Mouse (Mus musculus): ENCODE measurements around the gene Thrb. TPM values are rescaled to one million over a fixed set of nuclear protein-coding genes. Genes with fewer than 3 reads are reported as not detected.

Thrb gene
- polyA plus RNA-seq, 2 experiments, result 1.3 to 3.9 TPM

GRCm38 (mm10) chr14:18020128-18020527 is 360.1 kb downstream of the Thrb start:
- DNase-seq (ENCODE audit: low spot score), result no peak
- Histone ChIP-seq H3K4me2 (replicated peaks; ENCODE audit: low read depth, low read length, severe bottlenecking) (no peak overlapping the region), H3K4me1 (ENCODE audit: control insufficient read depth, insufficient read depth, low read length) (no peaks in the 10 kb centered on the region), H3K9ac (ENCODE audit: low read depth, low read length, severe bottlenecking) (no peak overlapping the region), H3K4me3 (replicated peaks; ENCODE audit: low read length) (no peak overlapping the region), H3K36me3 (ENCODE audit: control insufficient read depth, insufficient read depth, low read length) (no peaks in the 10 kb centered on the region), H3K27me3 (ENCODE audit: control insufficient read depth, insufficient read depth, low read length) (no peaks in the 10 kb centered on the region), H3K27ac (replicated peaks; ENCODE audit: low read depth, low read length) (no peak overlapping the region), H3K9me3 (ENCODE audit: control insufficient read depth, low read length) (no peaks in the 10 kb centered on the region)
- WGBS, result 78% methylated on average over 4 of the region's 4 CpGs
- no peak for TF ChIP-seq POLR2A (IDR thresholded peaks at IDR 0.05; ENCODE audit: borderline replicate concordance, extremely low read depth, insufficient read depth, insufficient read length)
- no peak for ATAC-seq (ENCODE audit: low FRiP score, low read depth)

GRCm38 (mm10) chr14:18020636-18021035 is 360.6 kb downstream of the Thrb start:
- Histone ChIP-seq H3K27ac (replicated peaks; ENCODE audit: low read depth, low read length) (no peak overlapping the region), H3K9me3 (ENCODE audit: control insufficient read depth, low read length) (no peaks in the 10 kb centered on the region), H3K36me3 (ENCODE audit: control insufficient read depth, insufficient read depth, low read length) (no peaks in the 10 kb centered on the region), H3K4me2 (replicated peaks; ENCODE audit: low read depth, low read length, severe bottlenecking) (no peak overlapping the region), H3K4me1 (ENCODE audit: control insufficient read depth, insufficient read depth, low read length) (no peaks in the 10 kb centered on the region), H3K27me3 (ENCODE audit: control insufficient read depth, insufficient read depth, low read length) (no peaks in the 10 kb centered on the region), H3K9ac (ENCODE audit: low read depth, low read length, severe bottlenecking) (no peak overlapping the region), H3K4me3 (replicated peaks; ENCODE audit: low read length) (no peak overlapping the region)
- ATAC-seq (ENCODE audit: low FRiP score, low read depth), result no peak
- DNase-seq (ENCODE audit: low spot score), result no peak
- TF ChIP-seq POLR2A (IDR thresholded peaks at IDR 0.05; ENCODE audit: borderline replicate concordance, extremely low read depth, insufficient read depth, insufficient read length), result no peak
- WGBS, result 87% methylated on average over 3 of the region's 3 CpGs

GRCm38 (mm10) chr14:18021726-18022125 is 361.7 kb downstream of the Thrb start:
- TF ChIP-seq POLR2A (IDR thresholded peaks at IDR 0.05; ENCODE audit: borderline replicate concordance, extremely low read depth, insufficient read depth, insufficient read length), result no peak
- H3K9me3 ChIP-seq (ENCODE audit: control insufficient read depth, low read length), result no peaks in the 10 kb centered on the region
- no peak overlapping the region for H3K4me3 ChIP-seq (replicated peaks; ENCODE audit: low read length)
- H3K4me1 ChIP-seq (ENCODE audit: control insufficient read depth, insufficient read depth, low read length), result no peaks in the 10 kb centered on the region
- H3K4me2 ChIP-seq (replicated peaks; ENCODE audit: low read depth, low read length, severe bottlenecking), result no peak overlapping the region
- no peak overlapping the region for H3K9ac ChIP-seq (ENCODE audit: low read depth, low read length, severe bottlenecking)
- H3K36me3 ChIP-seq (ENCODE audit: control insufficient read depth, insufficient read depth, low read length), result no peaks in the 10 kb centered on the region
- 54% methylated on average over 2 of the region's 2 CpGs for WGBS
- H3K27ac ChIP-seq (replicated peaks; ENCODE audit: low read depth, low read length), result no peak overlapping the region
- ATAC-seq (ENCODE audit: low FRiP score, low read depth) (no peak), DNase-seq (ENCODE audit: low spot score) (no peak)
- no peaks in the 10 kb centered on the region for H3K27me3 ChIP-seq (ENCODE audit: control insufficient read depth, insufficient read depth, low read length)

GRCm38 (mm10) chr14:18022351-18022750 is 362.3 kb downstream of the Thrb start:
- H3K4me3 ChIP-seq (replicated peaks; ENCODE audit: low read length), result no peak overlapping the region
- H3K36me3 ChIP-seq (ENCODE audit: control insufficient read depth, insufficient read depth, low read length), result no peaks in the 10 kb centered on the region
- DNase-seq (ENCODE audit: low spot score) (no peak), ATAC-seq (ENCODE audit: low FRiP score, low read depth) (no peak)
- TF ChIP-seq POLR2A (IDR thresholded peaks at IDR 0.05; ENCODE audit: borderline replicate concordance, extremely low read depth, insufficient read depth, insufficient read length), result no peak
- H3K9me3 ChIP-seq (ENCODE audit: control insufficient read depth, low read length), result no peaks in the 10 kb centered on the region
- no peaks in the 10 kb centered on the region for H3K27me3 ChIP-seq (ENCODE audit: control insufficient read depth, insufficient read depth, low read length)
- H3K9ac ChIP-seq (ENCODE audit: low read depth, low read length, severe bottlenecking), result no peak overlapping the region
- H3K27ac ChIP-seq (replicated peaks; ENCODE audit: low read depth, low read length), result no peak overlapping the region
- no peaks in the 10 kb centered on the region for H3K4me1 ChIP-seq (ENCODE audit: control insufficient read depth, insufficient read depth, low read length)
- H3K4me2 ChIP-seq (replicated peaks; ENCODE audit: low read depth, low read length, severe bottlenecking), result no peak overlapping the region

GRCm38 (mm10) chr14:18027867-18028266 is 367.8 kb downstream of the Thrb start:
- Histone ChIP-seq H3K4me2 (replicated peaks; ENCODE audit: low read depth, low read length, severe bottlenecking) (no peak overlapping the region), H3K9ac (ENCODE audit: low read depth, low read length, severe bottlenecking) (no peak overlapping the region), H3K4me3 (replicated peaks; ENCODE audit: low read length) (no peak overlapping the region), H3K4me1 (ENCODE audit: control insufficient read depth, insufficient read depth, low read length) (no peaks in the 10 kb centered on the region), H3K27ac (replicated peaks; ENCODE audit: low read depth, low read length) (no peak overlapping the region), H3K27me3 (ENCODE audit: control insufficient read depth, insufficient read depth, low read length) (no peaks in the 10 kb centered on the region), H3K36me3 (ENCODE audit: control insufficient read depth, insufficient read depth, low read length) (no peaks in the 10 kb centered on the region), H3K9me3 (ENCODE audit: control insufficient read depth, low read length) (no peaks in the 10 kb centered on the region)
- DNase-seq (ENCODE audit: low spot score), result no peak
- TF ChIP-seq POLR2A (IDR thresholded peaks at IDR 0.05; ENCODE audit: borderline replicate concordance, extremely low read depth, insufficient read depth, insufficient read length), result no peak
- WGBS, result 85% methylated on average over 1 of the region's 1 CpGs
- ATAC-seq (ENCODE audit: low FRiP score, low read depth), result no peak
